Mouse (Mus musculus) megakaryocyte, embryonic 14.5 days (primary cell): ENCODE data around the gene Tbx19. TPM values are rescaled to one million over a fixed set of nuclear protein-coding genes. Genes with fewer than 3 reads are reported as not detected.
A peak's percentile ranks its signal among the peaks of the same experiment; 100 is the strongest.

Experiments
- H3K27me3 ChIP-seq: replicated peaks from 2 replicates; pipeline ENCODE3; 2012; ENCODE audit warnings: inconsistent platforms
- H3K36me3 ChIP-seq: replicated peaks from 2 replicates; pipeline ENCODE3; 2012; ENCODE audit warnings: low read length, inconsistent platforms, mixed read lengths
- H3K4me1 ChIP-seq: 2 replicates; pipeline ENCODE4 v1.6.1; 2012; ENCODE audit warnings: inconsistent platforms
- H3K4me3 ChIP-seq: replicated peaks from 2 replicates; pipeline ENCODE3; 2012; ENCODE audit warnings: moderate library complexity, mild to moderate bottlenecking, inconsistent platforms
- H3K9me3 ChIP-seq: 2 replicates; pipeline ENCODE4 v1.6.1; 2012; ENCODE audit warnings: inconsistent platforms
- FLI1 ChIP-seq: IDR thresholded peaks from 2 replicates; pipeline ENCODE4 v1.6.1; 2012; ENCODE audit warnings: low read length, inconsistent platforms, mixed read lengths
- GATA1 ChIP-seq: IDR thresholded peaks from 3 replicates; pipeline ENCODE4 v1.6.1; 2012; ENCODE audit warnings: mixed read lengths, low read length, inconsistent platforms, borderline replicate concordance
- polyA plus RNA-seq: library from polyadenylated mRNA; stranded (reverse); fragments of >175 nt; gene quantifications from 2 replicates; pipeline ENCODE4 v1.2.3, GENCODE M21; 2012; ENCODE audit warnings: low replicate concordance; ENCODE audit not compliant: insufficient read depth

Gene Tbx19
- polyA plus RNA-seq, 1 experiment, result 0.30 TPM

DNA sequence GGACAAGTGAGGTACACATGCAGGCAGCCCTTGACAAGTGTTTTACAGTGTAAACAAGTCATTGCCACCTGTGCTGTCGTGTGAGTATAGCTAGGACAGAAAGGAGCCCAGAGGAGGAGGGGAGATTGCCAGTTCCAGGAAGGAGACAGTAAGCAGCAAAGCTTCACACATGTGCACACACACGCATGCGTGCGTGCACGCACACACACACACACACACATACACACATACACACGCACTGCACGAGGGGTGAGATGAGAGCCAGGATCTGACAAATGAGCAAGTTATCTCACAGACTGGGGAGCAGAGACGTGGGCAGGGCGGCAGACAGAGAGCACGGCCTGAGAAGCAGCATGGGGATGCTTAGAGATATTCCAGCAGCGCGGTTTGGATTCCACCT is 25.9 kb upstream of the Tbx19 start:
- H3K27me3 ChIP-seq, result no peaks in the 10 kb centered on the region
- peaks cover 71% of the 10 kb centered on the region for H3K36me3 ChIP-seq
- no peak overlapping the region for H3K4me3 ChIP-seq
- no peaks in the 10 kb centered on the region for H3K9me3 ChIP-seq
- peaks cover 44% of the 10 kb centered on the region for H3K4me1 ChIP-seq
- TF ChIP-seq GATA1 (no peak), FLI1 (no peak)

DNA sequence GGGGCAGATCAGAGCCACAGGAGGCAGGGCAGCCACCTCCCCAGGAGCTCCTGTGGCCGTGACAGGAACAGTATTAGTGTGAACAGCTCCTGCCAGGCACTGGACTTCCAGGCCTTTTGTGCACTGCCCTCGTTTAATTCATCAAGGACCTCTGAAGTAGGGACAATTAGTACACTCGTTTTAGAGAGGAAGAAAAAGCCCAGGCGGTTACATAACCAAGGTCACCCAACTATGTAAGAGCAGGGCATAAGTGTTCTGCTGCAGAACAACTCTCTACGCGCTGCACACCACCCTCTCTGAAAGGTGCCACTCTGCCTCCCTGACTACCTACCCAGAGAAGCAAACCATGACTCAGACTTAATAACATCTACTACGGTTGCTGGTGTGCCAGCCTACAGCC is 24.5 kb upstream of the Tbx19 start:
- H3K4me1 ChIP-seq, result peaks cover 31% of the 10 kb centered on the region
- peaks cover 78% of the 10 kb centered on the region for H3K36me3 ChIP-seq
- no peaks in the 10 kb centered on the region for H3K27me3 ChIP-seq
- H3K4me3 ChIP-seq, result no peak overlapping the region
- H3K9me3 ChIP-seq, result no peaks in the 10 kb centered on the region
- TF ChIP-seq GATA1 (no peak), FLI1 (no peak)

DNA sequence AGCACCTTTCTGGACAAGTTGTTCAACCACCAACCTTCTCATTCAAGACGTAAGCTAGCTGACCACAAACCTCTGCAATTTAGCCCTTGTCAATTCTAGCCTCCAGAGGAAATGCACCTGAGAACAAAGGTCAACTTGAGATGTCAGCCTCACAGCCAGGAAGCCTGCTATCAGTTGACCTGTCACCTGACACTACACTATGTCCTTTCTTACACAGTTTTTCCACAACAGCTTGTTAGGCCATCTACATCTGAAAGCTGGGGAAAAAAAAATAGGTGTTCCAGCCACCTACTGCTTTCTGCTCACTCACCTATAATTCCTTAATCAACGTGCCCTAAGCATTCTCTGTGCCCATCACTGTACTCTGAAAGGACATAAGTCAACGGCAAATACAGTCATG is 23.6 kb upstream of the Tbx19 start:
- Histone ChIP-seq H3K4me1 (peaks cover 26% of the 10 kb centered on the region), H3K9me3 (no peaks in the 10 kb centered on the region), H3K4me3 (no peak overlapping the region), H3K27me3 (no peaks in the 10 kb centered on the region), H3K36me3 (peaks cover 81% of the 10 kb centered on the region)
- TF ChIP-seq GATA1 (no peak), FLI1 (no peak)

DNA sequence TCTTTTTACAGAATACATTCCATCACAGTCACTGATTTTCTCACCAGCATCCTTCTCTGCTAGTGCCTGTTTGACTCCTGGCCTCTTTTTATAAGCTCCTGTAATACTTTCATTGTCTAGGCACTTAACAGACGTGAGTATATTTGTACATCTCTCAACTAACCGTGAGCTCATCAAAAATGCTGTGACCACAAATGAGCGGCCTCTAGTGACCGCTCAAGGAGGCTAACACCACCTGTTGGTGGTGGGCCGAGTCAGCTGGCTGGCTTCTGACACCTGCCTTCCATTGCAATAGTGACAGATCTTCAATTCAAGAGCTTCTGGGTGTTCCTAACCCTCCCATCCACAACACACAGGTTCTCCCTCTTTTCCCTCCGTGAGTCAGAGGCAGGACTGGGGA is 22.8 kb upstream of the Tbx19 start:
- peaks cover 86% of the 10 kb centered on the region for H3K36me3 ChIP-seq
- H3K27me3 ChIP-seq, result no peaks in the 10 kb centered on the region
- no peak overlapping the region for H3K4me3 ChIP-seq
- TF ChIP-seq GATA1 (no peak), FLI1 (no peak)
- H3K4me1 ChIP-seq, result peaks cover 18% of the 10 kb centered on the region
- no peaks in the 10 kb centered on the region for H3K9me3 ChIP-seq

DNA sequence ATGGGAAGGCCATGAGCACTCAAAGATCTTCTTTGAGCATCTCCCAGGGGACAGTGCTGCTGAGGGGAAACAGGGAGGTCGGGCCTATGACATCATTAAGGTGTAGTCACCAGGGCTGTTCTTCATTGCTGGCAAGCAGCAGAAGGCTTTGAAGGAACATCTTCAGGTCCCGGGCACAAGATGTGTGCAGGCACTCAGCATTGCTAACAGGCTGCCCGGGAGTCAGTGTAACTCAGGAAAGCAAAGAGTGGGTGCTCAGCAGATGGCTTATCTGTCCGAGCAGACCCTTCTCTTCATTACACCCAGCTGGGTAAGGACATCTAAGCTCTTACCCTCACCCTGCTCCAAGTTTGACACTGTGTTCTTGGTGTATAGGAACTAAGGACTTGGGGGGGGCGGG is 18.7 kb upstream of the Tbx19 start:
- Histone ChIP-seq H3K9me3 (no peaks in the 10 kb centered on the region), H3K4me3 (no peak overlapping the region), H3K27me3 (no peaks in the 10 kb centered on the region), H3K36me3 (peaks cover 78% of the 10 kb centered on the region), H3K4me1 (peaks cover 9% of the 10 kb centered on the region)
- no peak for TF ChIP-seq FLI1
- no peak for TF ChIP-seq GATA1

DNA sequence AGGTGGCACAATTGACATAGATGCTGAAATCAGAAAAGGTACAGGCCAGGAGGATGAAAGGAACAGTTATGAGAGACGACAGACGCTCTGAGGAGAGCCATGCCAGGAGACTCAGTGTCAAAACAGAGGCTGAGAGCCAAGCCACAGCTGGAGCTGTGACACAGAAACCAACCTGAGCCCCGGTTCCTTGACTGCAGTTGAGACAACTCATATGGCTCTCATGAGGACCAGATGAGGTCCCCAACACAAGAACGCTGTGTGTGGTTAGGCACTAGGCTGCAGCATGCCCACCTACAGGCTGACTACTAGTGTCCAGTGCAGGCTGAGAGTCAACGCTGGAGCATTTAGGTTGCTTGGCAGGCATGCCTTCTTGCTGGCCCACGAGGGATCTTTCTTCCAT is 17.5 kb upstream of the Tbx19 start:
- TF ChIP-seq FLI1 (no peak), GATA1 (no peak)
- no peaks in the 10 kb centered on the region for H3K9me3 ChIP-seq
- H3K27me3 ChIP-seq, result no peaks in the 10 kb centered on the region
- no peak overlapping the region for H3K4me3 ChIP-seq
- H3K36me3 ChIP-seq, result peaks cover 66% of the 10 kb centered on the region
- H3K4me1 ChIP-seq, result peaks cover 12% of the 10 kb centered on the region

DNA sequence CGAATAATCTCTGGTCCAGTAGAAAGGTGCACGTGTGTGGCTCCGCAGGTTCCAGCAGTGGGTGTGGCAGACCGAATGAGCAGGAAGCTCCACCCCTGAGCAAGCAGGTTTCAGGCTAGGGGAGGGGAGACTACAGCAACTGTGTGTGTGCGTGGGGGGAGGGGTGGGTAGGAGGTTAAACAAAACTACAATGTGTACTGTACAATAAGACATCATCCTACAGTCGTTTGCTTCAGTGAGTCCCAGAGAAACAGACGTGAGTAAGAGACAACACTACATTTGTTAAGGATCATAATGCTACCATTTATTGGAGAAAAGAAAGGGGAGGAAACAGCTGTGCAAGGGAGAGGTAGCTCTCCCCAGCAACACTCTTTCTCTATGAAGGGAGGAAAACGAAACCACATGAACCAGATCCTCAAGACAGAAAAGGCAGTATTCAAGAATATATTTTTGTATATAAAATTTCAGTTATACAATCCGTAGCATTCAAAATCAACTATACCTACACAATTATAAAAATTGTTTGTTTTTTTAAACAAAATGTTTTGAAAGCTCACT is 13.6 kb upstream of the Tbx19 start:
- peaks cover 23% of the 10 kb centered on the region for H3K4me1 ChIP-seq
- peaks cover 36% of the 10 kb centered on the region for H3K36me3 ChIP-seq
- H3K9me3 ChIP-seq, result no peaks in the 10 kb centered on the region
- peak overlapping the region; percentile 33 for H3K4me3 ChIP-seq
- TF ChIP-seq FLI1, result no peak
- no peak for TF ChIP-seq GATA1
- H3K27me3 ChIP-seq, result no peaks in the 10 kb centered on the region

DNA sequence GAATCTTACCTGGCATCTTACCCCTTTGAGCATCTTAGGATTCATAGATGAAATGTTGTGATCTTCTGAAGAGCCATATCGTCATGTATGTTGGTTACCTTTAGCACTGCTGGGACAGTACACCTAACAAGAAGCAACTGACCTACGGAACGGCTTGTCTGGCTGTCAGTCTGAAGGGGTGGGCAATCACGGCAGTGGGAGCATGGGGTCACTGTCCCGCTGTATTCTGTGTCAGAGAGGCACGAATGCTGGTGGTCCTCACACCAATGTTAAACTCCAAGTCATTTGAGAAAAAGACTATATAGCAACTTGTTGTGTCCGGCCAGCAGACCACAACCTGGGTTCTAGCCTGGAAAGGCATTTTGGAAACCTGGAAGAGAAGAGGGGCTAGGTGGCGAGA is 10.7 kb upstream of the Tbx19 start:
- Histone ChIP-seq H3K4me3 (peak overlapping the region; percentile 33), H3K4me1 (peaks cover 23% of the 10 kb centered on the region), H3K9me3 (no peaks in the 10 kb centered on the region), H3K27me3 (no peaks in the 10 kb centered on the region), H3K36me3 (peaks cover 8% of the 10 kb centered on the region)
- no peak for TF ChIP-seq FLI1
- no peak for TF ChIP-seq GATA1

DNA sequence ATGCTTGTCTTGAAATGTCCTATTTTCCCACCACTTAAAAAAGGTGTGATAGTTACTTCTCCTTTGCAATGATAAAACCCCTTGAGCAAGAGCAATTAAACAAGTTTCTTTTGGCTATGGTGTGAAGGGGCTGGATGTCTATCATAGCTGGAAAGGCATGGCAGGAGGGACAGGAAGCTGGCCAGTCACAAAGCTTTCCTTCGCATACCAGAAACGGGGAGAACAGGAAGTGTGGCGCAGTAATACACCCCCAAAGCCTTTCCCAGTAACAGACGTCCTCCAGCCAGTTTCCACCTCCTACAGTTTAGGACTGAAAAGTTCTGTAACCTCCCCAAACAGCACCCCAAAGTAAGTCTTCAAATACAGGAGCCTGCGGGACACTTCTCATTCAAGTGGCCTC is 9.6 kb upstream of the Tbx19 start:
- Histone ChIP-seq H3K4me1 (peaks cover 18% of the 10 kb centered on the region), H3K4me3 (peak overlapping the region; percentile 28), H3K27me3 (no peaks in the 10 kb centered on the region), H3K9me3 (peaks cover 5% of the 10 kb centered on the region), H3K36me3 (peaks cover 3% of the 10 kb centered on the region)
- TF ChIP-seq GATA1 (no peak), FLI1 (no peak)

DNA sequence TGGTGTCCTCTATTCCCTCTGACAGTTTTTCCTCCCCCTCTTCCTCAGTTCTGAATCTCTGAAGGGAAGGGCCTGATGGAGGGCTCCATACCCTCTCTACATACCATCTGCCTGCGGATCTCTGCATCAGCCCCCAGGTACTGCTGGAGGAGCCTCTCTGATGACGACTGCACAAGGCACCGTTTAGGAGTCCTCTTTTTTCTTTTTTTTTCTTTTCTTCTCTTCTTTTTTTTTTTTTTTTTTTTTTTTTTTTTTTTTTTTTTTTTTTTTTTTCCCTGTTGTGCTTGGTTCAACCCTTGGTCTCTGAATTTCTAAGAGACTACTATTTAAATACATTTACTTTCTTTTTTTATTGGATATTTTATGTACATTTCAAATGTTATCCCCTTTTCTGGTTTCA is 8.9 kb upstream of the Tbx19 start:
- no peak for TF ChIP-seq FLI1
- no peak for TF ChIP-seq GATA1
- Histone ChIP-seq H3K9me3 (peaks cover 9% of the 10 kb centered on the region), H3K4me1 (peaks cover 18% of the 10 kb centered on the region)

DNA sequence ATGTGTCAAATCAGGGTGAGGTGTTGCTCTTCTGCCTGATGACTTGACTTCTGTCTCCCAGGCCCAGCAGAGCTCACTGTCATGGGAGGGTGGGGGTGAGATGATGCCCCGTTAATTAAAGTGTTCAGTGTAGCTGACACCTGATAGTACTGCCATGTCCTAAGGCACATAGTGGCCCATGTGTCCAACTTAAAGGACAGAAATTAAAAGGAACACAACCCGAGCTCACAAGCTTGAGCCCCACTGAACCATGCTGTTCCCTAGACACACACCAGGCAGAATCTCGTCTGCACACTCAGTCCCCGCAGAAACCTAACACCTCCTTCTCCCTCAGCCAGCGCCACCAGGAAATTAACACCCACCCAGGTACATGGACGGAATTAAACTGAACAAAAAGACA is 4.3 kb upstream of the Tbx19 start:
- TF ChIP-seq GATA1, result no peak
- no peak for TF ChIP-seq FLI1
- Histone ChIP-seq H3K4me3 (no peak overlapping the region), H3K4me1 (peaks cover 5% of the 10 kb centered on the region), H3K36me3 (no peaks in the 10 kb centered on the region), H3K27me3 (peaks cover 7% of the 10 kb centered on the region), H3K9me3 (peaks cover 9% of the 10 kb centered on the region)

More for the DNA sequence above, 8.9 kb upstream of the Tbx19 start:
- no peaks in the 10 kb centered on the region for H3K27me3 ChIP-seq
- H3K36me3 ChIP-seq, result no peaks in the 10 kb centered on the region
- no peak overlapping the region for H3K4me3 ChIP-seq
